Mouse (Mus musculus) testis, adult 2 months (tissue): ENCODE measurements at regions not wholly inside any gene's neighbourhood (a gene's known extent, or its start where the extent isn't known, plus 50 kb on each side); places are given as distances from the start of the nearest gene placed in this dataset.

Source experiments
- H3K27ac ChIP-seq: fragments of 200-500 bp; 2 replicates; pipeline ENCODE4 v1.5.1; 2012; ENCODE audit warnings: low read depth, low read length; ENCODE audit not compliant: control insufficient read depth, insufficient read depth
- H3K27me3 ChIP-seq: fragments of 200-500 bp; 2 replicates; pipeline ENCODE4 v1.6.1; 2012; ENCODE audit warnings: mild to moderate bottlenecking, low read length, moderate library complexity; ENCODE audit not compliant: control insufficient read depth, insufficient read depth
- H3K36me3 ChIP-seq: fragments of 200-500 bp; 2 replicates; pipeline ENCODE4 v1.6.1; 2012; ENCODE audit warnings: mild to moderate bottlenecking, low read length; ENCODE audit not compliant: control insufficient read depth, insufficient read depth
- H3K4me1 ChIP-seq: fragments of 200-500 bp; 2 replicates; pipeline ENCODE4 v1.6.1; 2012; ENCODE audit warnings: low read length; ENCODE audit not compliant: control insufficient read depth, insufficient read depth
- H3K4me3 ChIP-seq: fragments of 200-500 bp; 2 replicates; pipeline ENCODE4 v1.5.1; 2012; ENCODE audit warnings: low read depth, mild to moderate bottlenecking, low read length, moderate library complexity, mixed read lengths; ENCODE audit not compliant: control insufficient read depth
- CTCF ChIP-seq: fragments of 200-500 bp; IDR thresholded peaks from 2 replicates; pipeline ENCODE4 v1.5.1; 2012; ENCODE audit warnings: low read depth, mild to moderate bottlenecking, inconsistent platforms, low read length, moderate library complexity; ENCODE audit not compliant: control insufficient read depth, insufficient read depth, insufficient replicate concordance
- POLR2A ChIP-seq: fragments of 200-500 bp; IDR thresholded peaks from 2 replicates; pipeline ENCODE4 v1.6.1; 2012; ENCODE audit warnings: low read depth, mild to moderate bottlenecking, inconsistent platforms, low read length, moderate library complexity; ENCODE audit not compliant: control insufficient read depth

- Histone ChIP-seq H3K36me3 (no peaks in the 10 kb centered on the region), H3K27me3 (no peaks in the 10 kb centered on the region), H3K27ac (no peak overlapping the region), H3K4me1 (peaks cover 4% of the 10 kb centered on the region), H3K4me3 (no peak overlapping the region)
- TF ChIP-seq POLR2A, result no peak
- TF ChIP-seq CTCF, result no peak
Measured at GRCm38 (mm10) chr3:103483762-103484161, 91.3 kb upstream of the Syt6 start.

GRCm38 (mm10) chr3:103489786-103490185 lies 85.2 kb upstream of the Syt6 start:
- Histone ChIP-seq H3K4me3 (no peak overlapping the region), H3K27ac (no peak overlapping the region), H3K27me3 (no peaks in the 10 kb centered on the region), H3K4me1 (peaks cover 4% of the 10 kb centered on the region), H3K36me3 (no peaks in the 10 kb centered on the region)
- TF ChIP-seq POLR2A (no peak), CTCF (no peak)

- Histone ChIP-seq H3K27me3 (no peaks in the 10 kb centered on the region), H3K4me1 (peaks cover 4% of the 10 kb centered on the region), H3K4me3 (no peak overlapping the region), H3K27ac (no peak overlapping the region), H3K36me3 (no peaks in the 10 kb centered on the region)
- TF ChIP-seq POLR2A, result no peak
- TF ChIP-seq CTCF, result no peak
Measured at GRCm38 (mm10) chr3:103490966-103491365, 84.1 kb upstream of the Syt6 start.

GRCm38 (mm10) chr3:103492211-103492610 lies 82.8 kb upstream of the Syt6 start:
- no peaks in the 10 kb centered on the region for H3K27me3 ChIP-seq
- no peak for TF ChIP-seq POLR2A
- TF ChIP-seq CTCF, result no peak
- no peak overlapping the region for H3K27ac ChIP-seq
- no peak overlapping the region for H3K4me3 ChIP-seq
- H3K36me3 ChIP-seq, result no peaks in the 10 kb centered on the region
- no peaks in the 10 kb centered on the region for H3K4me1 ChIP-seq

GRCm38 (mm10) chr3:103493623-103494022 lies 81.4 kb upstream of the Syt6 start:
- H3K36me3 ChIP-seq, result no peaks in the 10 kb centered on the region
- no peaks in the 10 kb centered on the region for H3K4me1 ChIP-seq
- TF ChIP-seq POLR2A (no peak), CTCF (no peak)

GRCm38 (mm10) chr3:103494043-103494442 lies 81.0 kb upstream of the Syt6 start:
- Histone ChIP-seq H3K27me3 (no peaks in the 10 kb centered on the region), H3K4me3 (no peak overlapping the region), H3K4me1 (no peaks in the 10 kb centered on the region), H3K36me3 (no peaks in the 10 kb centered on the region), H3K27ac (no peak overlapping the region)
- TF ChIP-seq POLR2A (no peak), CTCF (no peak)

More at GRCm38 (mm10) chr3:103493623-103494022, 81.4 kb upstream of the Syt6 start:
- Histone ChIP-seq H3K27me3 (no peaks in the 10 kb centered on the region), H3K27ac (no peak overlapping the region), H3K4me3 (no peak overlapping the region)

- TF ChIP-seq POLR2A (no peak), CTCF (no peak)
- Histone ChIP-seq H3K36me3 (no peaks in the 10 kb centered on the region), H3K4me3 (no peak overlapping the region), H3K27me3 (no peaks in the 10 kb centered on the region), H3K27ac (no peak overlapping the region), H3K4me1 (no peaks in the 10 kb centered on the region)
Measured at GRCm38 (mm10) chr3:103496083-103496482, 78.9 kb upstream of the Syt6 start.

GRCm38 (mm10) chr3:103496683-103497082 lies 78.3 kb upstream of the Syt6 start:
- no peaks in the 10 kb centered on the region for H3K36me3 ChIP-seq
- no peak overlapping the region for H3K27ac ChIP-seq
- H3K4me1 ChIP-seq, result no peaks in the 10 kb centered on the region
- H3K27me3 ChIP-seq, result no peaks in the 10 kb centered on the region
- H3K4me3 ChIP-seq, result no peak overlapping the region
- no peak for TF ChIP-seq POLR2A
- no peak for TF ChIP-seq CTCF
